Mouse (Mus musculus) heart, postnatal 0 days (tissue): ENCODE data around the gene Gria4.

ENCODE experiments used
- CTCF ChIP-seq: IDR thresholded peaks from 2 replicates; pipeline ENCODE4 v1.5.1; 2016; ENCODE audit warnings: antibody characterized with exemption, control low read depth, low read depth
- EP300 ChIP-seq: IDR thresholded peaks from 2 replicates; pipeline ENCODE4 v1.6.1; 2016; ENCODE audit warnings: antibody characterized with exemption, low read depth

DNA sequence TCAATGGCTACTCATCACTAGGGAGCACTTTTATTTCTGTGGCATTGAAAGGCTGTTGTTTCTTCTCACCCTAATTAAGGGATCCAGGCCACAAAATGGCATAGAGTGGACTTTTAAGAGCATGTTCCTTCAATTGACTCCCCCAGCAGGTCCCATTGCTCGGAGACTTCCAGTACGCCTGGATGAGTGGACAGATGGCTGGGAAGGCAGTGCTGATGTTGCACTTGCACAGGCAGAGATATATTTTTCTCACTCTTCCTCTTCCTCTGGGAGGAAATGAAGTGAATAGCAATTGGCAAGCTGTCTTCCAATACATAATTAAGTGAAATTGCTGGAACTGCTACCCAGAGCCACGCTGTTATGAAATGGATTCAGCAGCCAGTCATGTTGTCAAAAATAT is 190.7 kb downstream of the Gria4 start:
- TF ChIP-seq CTCF: no peak
- no peak for TF ChIP-seq EP300
